Mouse (Mus musculus): ENCODE results near the gene Skiv2l. TPM values are rescaled to one million over a fixed set of nuclear protein-coding genes. Genes with fewer than 3 reads are reported as not detected.
"Not testable (repeated sequence)": the region's sequence is repeated elsewhere in the genome, so short reads cannot be mapped to it uniquely, and the experiment has no call there.

Skiv2l gene
- total RNA-seq, 2 experiments from 2014 or later = 17.4 to 17.8 TPM

DNA sequence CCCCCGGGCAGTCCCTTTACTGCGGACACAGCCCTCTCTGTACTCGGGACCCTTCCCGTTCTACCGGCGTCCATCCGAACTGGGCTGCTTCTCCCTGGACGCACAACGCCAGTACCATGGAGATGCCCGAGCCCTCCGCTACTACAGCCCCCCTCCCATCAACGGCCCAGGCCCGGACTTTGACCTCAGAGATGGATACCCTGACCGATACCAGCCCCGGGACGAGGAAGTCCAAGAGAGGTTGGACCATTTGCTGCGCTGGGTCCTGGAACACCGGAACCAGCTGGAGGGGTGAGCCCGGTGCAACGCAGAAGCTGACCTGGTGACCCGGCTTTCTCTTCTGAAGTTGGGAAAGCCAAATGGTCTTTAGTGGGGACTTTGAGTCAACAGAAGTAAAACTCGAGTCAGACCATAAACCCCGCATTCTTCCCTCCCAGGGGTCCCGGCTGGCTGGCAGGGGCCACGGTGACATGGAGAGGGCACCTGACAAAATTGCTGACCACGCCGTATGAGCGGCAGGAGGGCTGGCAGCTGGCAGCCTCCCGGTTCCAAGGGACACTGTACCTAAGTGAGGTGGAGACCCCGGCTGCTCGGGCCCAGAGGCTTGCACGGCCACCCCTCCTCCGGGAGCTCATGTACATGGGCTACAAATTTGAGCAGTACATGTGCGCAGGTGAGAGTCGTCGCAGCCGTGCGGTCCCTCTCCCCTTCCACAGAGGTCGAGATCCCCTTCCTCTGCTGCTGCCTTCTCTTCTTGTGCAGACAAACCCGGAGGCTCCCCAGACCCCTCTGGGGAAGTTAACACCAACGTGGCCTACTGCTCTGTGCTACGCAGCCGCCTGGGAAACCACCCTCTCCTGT lies 12.3 kb downstream of the Skiv2l start:
- intact Hi-C loops (cut with DNase I; ENCODE audit: low total_unique reads) = no loop called here
- no peak for DNase-seq

DNA sequence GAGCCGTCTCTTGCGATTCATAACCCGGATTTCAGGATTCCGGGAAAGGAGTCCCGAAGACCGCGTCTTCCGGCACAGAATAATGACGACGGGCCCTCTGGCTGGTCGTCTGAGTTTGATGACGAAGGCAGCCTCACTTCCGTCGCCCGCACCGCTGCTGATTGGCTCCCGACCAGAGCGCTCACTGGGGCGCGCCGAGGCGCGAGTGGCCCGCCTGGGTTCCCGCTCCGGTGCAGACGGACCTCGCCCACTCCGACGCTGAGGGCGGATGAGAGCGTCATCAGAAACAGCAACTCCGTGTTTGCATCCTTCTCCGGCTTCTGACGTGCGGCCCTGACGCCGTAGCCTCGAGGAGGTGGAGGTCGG lies 13.2 kb downstream of the Skiv2l start, which contains the start of the genes Stk19 and Dxo:
Gene Stk19, minus strand, starts transcription at position 90 of the 366 bp plus-strand sequence.
Gene Dxo, plus strand, starts transcription at position 164 of the 366 bp plus-strand sequence.
- DNase-seq = peak; percentile 95
- intact Hi-C loops (cut with DNase I; ENCODE audit: low total_unique reads) = no loop called here

DNA sequence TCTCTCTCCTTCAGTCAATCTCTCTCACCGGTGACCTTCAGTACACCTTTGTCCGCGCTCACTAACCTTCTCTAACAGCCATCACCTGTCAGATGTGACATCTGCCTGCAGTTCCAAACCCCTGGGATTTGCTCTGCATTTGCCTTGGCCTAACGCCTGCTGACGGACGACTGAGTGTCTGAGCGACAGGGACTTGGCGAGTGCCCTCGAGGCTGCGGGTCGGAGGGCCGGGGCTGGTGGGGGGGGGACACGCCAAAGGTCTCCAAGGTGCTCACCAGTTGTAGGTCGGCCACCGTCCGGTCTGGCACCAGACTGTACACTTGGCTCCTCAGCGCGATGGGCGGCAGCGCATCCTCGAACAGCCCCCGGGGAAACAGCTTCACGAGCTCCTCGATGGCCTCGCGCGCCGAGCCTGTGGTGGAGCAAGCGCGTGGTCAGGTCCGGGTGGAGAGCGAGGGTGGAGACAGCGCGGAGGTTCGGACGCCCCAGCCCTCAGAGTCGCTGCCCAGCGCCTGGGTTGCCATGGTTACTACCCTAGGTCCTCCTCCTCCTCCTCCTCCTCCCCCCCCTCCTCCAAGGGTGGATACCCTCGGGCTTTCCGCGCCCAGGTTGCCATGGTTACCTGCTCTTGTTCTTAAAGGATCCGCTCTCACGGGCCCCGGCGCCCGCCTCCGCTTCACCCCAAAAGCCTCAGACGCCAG lies 13.7 kb downstream of the Skiv2l start:
- intact Hi-C loops (cut with DNase I; ENCODE audit: low total_unique reads) = no loop called here
- no peak for DNase-seq

DNA sequence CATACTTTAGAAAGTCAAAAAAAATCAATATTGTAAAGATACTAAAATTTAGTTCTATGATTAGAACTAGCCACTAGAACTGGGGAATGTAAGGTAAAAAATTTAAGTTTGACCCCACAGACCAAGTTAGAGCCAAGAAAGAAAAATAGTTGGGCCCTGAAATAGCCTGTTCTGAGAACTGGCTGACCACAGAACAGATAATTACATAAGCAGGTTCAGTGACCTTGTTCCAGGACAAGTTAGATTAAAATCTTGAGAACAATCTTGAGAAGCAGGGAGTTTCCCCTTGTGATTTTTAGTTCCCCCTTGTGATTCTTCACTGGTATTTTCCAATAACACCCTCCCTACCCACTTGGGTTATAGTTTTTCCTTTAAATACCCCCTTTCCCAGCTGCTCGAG lies 19.2 kb downstream of the Skiv2l start:
- intact Hi-C loops (cut with DNase I; ENCODE audit: low total_unique reads); DNase-seq: not testable (repeated sequence)

DNA sequence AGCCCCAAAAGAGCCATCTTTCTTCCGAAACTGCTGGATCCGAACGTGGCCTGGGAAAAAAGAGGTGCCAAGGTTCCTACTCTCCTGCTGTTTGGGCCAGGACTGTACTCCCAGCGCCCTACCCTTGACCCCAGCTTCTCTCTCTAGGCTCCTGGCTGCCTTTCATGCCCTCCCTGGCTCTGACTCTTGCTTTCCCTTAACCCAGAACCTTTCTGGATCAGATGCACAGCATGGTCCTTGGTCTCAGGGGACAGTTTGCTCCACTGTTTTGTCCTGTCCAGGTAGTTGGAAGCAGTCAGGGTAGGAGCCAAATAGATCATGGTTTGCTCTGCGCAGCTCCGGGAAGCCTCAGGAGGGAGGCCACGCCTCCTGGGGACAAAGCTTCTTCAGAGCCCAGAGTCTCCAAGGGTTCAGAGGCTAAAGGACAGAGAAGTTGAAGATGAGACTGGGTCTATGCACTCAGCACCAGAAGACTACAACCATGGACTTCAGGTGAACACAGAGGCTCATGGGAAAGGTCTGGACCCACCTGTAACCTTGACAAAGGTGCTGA lies 35.1 kb downstream of the Skiv2l start:
- no peak for DNase-seq
- intact Hi-C loops (cut with DNase I; ENCODE audit: low total_unique reads) = loop anchor here (5.0 kb wide), 1 partner anchor 163 kb away; no protein-coding TSS in a partner anchor

DNA sequence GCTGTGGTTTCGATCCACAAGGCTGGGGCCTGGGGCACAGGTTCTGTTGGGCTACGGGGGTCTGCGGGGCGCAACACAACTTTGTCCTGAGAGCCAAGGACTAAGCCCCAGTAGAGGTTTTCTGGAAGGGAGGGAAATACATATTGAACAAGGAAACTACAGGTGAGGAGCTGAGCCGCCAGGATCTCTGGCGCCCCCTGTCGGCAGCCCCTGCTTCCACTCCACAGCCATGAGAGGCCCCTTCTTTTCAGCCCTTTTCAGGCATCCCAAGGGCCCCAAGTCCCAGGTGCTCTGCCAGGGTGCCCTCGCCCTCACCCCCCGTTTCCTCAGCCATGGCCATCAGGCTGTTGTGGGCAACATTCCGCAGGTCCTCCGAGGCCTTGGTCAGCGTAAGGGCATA lies 36.3 kb downstream of the Skiv2l start:
- intact Hi-C loops (cut with DNase I; ENCODE audit: low total_unique reads) = loop anchor here (5.0 kb wide), 1 partner anchor 161 kb away; no protein-coding TSS in a partner anchor
- DNase-seq = peak; percentile 25

DNA sequence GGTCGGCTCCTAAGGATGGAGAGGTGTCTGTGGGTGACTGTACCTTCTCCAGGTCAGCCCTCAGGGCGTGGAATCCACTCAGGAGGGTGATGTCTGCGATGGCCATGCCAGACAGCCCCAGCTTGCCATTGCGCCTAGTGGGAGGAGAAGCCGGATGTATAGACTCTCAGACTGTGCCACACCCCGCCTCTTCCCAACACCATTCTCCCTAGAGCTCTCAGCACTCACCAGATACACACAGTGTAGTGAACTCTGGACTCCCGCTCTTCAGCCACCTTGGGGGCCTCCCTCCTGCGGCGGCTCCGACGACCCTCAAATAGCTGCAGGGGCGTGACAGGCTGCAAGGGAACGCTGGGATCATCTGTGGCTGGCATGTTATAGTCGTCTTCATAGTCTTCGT lies 38.7 kb downstream of the Skiv2l start:
- intact Hi-C loops (cut with DNase I; ENCODE audit: low total_unique reads) = loop anchor here (5.0 kb wide), 1 partner anchor 159 kb away; no protein-coding TSS in a partner anchor
- no peak for DNase-seq

DNA sequence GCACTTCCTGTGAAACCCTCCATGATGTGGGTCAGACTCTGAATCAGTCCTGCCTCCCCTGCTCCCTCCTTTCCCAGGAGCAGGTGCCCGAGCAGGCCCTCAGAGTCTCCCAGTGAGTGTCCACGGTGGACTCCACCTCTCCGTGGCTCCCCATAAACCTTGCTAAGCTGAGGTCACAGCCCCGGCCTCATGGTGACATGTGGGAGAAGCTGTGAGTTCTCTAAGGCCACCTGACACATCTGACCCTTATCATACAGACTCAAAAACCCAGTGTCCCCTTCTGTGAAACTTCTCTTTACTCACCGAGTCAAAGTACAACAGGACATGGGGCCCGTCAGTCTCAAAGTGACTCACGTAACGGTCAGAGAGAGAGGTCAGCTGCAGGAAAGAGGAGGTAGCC lies 39.2 kb downstream of the Skiv2l start:
- DNase-seq = not testable (repeated sequence)
- intact Hi-C loops (cut with DNase I; ENCODE audit: low total_unique reads) = loop anchor here (5.0 kb wide), 1 partner anchor 159 kb away; no protein-coding TSS in a partner anchor

DNA sequence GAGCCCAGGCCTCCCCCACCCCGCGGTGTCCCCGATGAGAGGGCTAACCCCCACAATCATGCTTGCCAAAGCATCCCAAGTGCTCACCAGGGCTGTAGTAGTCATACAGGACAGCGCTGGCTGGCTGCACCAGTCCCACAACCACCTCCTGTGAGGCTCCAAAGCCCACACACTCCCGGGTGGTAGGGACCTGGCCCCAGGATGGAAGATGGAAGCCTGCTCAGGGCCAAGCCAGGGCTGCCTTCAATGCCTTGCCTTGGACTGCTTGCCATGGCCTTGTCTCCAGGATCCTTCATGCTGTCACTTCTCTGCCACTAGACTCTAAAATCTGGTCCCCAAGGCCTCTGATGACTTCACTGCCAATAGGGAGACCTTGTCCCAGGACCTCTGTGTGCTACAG lies 39.6 kb downstream of the Skiv2l start:
- DNase-seq = not testable (repeated sequence)
- intact Hi-C loops (cut with DNase I; ENCODE audit: low total_unique reads) = loop anchor here (5.0 kb wide), 1 partner anchor 158 kb away; no protein-coding TSS in a partner anchor

DNA sequence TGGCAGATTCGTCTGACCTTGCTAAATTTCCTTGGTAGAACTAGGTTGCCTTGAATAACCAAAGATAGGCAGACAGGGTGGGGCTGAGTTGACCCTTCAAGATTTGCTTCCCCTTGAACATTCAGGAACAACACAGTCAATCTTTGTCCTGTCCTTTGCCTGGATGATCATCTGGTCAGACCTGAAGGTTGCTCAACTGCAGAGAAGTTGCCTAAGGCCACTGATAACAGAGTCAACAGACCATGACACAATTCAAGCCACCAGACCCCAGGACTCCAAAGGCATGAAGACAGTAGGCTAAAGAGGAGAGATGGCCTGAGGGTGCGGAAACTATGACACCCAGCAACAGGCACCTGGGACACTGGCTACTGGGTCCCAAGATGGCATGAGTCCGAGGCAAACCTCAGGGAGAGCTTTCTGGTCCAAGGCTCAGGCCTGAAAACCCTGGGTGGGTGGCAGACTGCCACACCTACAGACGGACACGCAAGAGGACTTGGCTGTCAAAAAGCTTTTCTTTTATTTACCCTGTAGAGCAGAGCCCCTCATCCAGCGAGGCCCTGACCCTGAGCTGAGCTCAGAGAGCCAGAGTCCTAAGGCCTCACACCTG lies 41.3 kb downstream of the Skiv2l start:
- intact Hi-C loops (cut with DNase I; ENCODE audit: low total_unique reads) = loop anchor here (10.0 kb wide), 1 partner anchor 84 kb away; no protein-coding TSS in a partner anchor
- DNase-seq = no peak

DNA sequence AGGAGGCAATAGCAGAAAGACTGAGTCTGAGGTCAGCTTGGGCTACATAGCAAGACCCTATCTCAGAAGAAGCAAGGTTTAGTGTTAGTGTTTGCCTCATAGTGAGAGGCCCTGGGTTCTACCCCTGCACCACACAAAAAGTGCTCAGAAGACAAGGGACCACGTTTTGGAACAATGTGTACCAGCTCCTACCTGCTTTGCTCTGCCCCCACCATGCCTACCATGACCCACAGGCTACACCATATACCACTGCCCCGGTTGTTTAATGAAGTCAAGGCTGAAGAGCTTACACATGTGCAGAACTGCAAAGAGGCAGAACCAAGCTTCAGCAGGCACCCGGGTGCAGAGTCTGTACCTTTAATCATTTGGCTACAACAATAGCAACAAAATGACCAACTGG lies 42.8 kb downstream of the Skiv2l start:
- DNase-seq = no peak
- intact Hi-C loops (cut with DNase I; ENCODE audit: low total_unique reads) = loop anchor here (10.0 kb wide), 1 partner anchor 82 kb away; no protein-coding TSS in a partner anchor

DNA sequence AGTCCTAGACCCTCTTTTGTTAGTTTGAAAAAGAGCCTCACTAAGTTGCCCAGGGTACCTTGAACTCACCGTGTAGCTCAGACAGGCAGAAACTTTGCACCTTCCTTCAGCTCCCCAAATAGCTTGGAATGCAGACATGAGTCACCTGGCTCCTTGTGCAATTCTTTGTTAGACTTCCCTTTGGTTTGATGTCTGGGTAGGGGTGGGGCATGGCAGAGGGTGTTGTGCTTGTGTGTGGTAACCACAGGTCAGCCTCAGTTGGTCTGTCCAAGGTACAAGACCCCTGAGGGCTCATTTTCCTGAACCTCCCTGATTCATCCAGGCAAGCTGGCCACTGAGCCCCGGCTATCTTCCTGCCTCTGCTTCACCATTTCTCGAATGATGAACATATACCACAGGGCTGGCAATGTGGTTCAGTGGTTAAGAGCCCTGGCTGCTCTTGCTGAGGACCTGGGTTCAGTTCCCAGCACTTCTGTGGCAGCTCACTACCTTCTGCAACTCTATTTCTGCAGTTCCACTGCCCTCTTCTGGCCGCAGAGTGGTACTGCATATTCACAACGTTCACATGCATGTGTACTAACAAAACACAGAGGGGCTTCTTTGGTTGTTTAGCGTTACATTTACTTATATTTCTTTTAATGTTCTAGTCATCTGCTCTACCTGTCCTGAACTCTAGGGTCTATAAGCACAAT lies 45.0 kb downstream of the Skiv2l start:
- no peak for DNase-seq

DNA sequence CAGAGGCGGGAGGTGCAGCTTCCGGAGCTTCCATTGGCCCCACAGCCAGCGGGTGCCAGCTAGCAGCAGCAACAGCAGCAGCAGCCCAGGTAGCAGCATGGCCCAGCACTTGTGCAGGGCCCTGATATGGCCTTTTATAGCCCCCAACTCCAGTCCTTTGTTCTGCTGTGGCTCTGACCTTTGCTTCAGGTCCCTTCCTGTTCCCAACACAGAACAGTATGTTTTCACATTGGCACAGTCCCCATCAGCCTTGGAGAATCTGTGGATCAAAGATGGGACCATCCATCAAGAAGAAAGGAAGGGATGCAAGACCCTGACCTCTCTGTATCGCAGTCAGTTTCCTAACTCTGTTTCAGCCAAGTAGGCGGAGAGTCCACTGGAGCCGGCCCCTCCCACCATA lies 45.7 kb downstream of the Skiv2l start, which contains the start of gene Cyp21a1:
Gene Cyp21a1, minus strand, starts transcription at position 261 of the 400 bp plus-strand sequence.
- intact Hi-C loops (cut with DNase I; ENCODE audit: low total_unique reads) = loop anchor here (10.0 kb wide), 1 partner anchor 80 kb away; no protein-coding TSS in a partner anchor

More for the DNA sequence above, 45.0 kb downstream of the Skiv2l start:
- intact Hi-C loops (cut with DNase I; ENCODE audit: low total_unique reads) = loop anchor here (10.0 kb wide), 1 partner anchor 80 kb away; no protein-coding TSS in a partner anchor

DNA sequence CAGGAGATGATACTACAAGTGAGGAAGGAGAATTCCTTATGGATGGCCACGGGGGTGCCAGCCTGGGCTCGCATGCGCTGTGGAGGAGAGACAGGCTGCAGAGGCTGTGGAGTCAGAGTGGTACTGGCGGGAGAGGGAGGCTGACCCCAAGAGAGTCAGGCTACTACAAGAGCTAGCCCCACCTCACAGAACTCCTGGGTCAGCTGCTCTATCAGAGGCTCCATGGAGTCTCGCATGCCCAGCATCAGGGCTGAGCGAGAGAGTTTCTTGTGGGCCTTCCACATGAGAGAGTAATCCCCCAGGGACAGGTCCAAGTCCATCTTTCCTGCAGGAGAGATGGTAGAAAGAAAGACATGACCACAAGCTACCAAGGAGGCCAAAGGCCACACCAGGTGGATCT lies 46.6 kb downstream of the Skiv2l start:
- intact Hi-C loops (cut with DNase I; ENCODE audit: low total_unique reads) = loop anchor here (10.0 kb wide), 1 partner anchor 79 kb away; no protein-coding TSS in a partner anchor
- DNase-seq = not testable (repeated sequence)

More for the DNA sequence above, 45.7 kb downstream of the Skiv2l start, which contains the start of gene Cyp21a1:
- DNase-seq = not testable (repeated sequence)

DNA sequence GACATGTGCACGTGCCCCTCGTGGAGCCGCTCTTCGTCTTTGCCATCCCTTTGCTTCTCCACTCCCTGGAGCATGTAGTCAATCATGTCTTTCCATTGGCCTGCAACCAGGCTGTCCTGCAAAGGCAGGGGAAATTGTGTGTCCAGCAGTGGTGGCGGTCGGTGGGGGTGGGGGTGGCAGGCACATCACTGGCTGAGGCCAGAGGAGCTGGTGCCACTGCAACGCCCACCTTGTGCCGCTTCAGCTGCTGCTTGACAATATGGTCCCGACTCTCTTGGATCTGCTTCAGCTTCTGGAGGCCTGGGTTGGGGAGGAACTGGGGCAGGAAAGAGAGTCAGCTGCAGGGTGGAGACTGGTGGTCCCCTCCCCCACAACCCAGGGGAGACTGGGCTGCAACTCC lies 47.3 kb downstream of the Skiv2l start:
- DNase-seq = not testable (repeated sequence)
- intact Hi-C loops (cut with DNase I; ENCODE audit: low total_unique reads) = loop anchor here (10.0 kb wide), 1 partner anchor 78 kb away; no protein-coding TSS in a partner anchor

DNA sequence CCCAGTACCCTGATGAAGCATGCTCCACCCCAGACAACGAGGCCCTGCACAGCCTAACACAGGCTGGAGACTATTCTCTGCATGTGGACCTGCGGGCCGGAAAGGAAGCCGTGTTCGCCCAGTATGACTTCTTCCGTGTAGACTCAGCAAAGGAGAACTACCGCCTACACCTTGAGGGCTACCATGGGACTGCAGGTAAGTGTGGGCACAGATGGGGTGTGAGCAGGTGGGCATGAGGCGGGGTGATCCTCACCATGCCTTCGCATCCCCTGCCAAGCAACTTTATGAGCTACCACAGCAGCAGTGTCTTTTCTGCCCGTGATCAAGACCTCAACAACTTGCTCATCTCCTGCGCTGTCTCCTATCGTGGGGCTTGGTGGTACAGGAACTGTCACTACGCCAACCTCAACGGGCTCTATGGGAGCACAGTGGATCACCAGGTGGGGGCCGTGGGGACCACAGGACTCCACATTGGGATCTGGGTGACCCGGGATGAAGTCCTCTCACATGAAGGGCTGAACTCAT lies 49.2 kb downstream of the Skiv2l start:
- intact Hi-C loops (cut with DNase I; ENCODE audit: low total_unique reads) = loop anchor here (10.0 kb wide), 1 partner anchor 76 kb away; no protein-coding TSS in a partner anchor
- not testable (repeated sequence) for DNase-seq

DNA sequence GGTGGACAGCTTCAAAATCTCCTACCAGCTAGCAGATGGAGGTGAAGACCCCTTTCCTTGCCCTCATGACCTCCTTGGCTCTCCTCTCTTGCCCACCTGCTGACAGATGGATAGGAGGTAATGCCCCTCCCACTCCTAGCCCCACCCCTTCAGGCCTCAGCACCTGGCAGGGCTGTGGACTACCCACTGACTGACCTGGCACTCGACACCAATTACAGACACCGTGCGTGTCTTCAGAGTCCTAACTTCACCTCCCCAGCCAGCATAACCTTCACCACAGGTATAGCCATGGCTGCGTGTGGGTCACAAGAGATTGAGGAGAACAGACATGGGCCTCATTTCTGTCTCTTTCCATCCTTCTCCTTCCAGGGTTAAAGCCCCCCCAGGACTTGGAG lies 50.5 kb downstream of the Skiv2l start:
- DNase-seq = no peak
- intact Hi-C loops (cut with DNase I; ENCODE audit: low total_unique reads) = no loop called here

Data from gastrocnemius, postnatal 14 days (tissue).